Mouse (Mus musculus): ENCODE results near the gene Rfx8. TPM values are rescaled to one million over a fixed set of nuclear protein-coding genes. Genes with fewer than 3 reads are reported as not detected.

Rfx8 gene
- total and polyA plus RNA-seq, 3 experiments: not detected

GRCm38 (mm10) chr1:39672362-39673105, 48.3 kb downstream of the Rfx8 start:
- H3K79me2 ChIP-seq (replicated peaks; ENCODE audit: control insufficient read depth, extremely low read depth, insufficient read depth, poor library complexity, severe bottlenecking): no peaks in the 10 kb centered on the region
- H3K4me2 ChIP-seq (ENCODE audit: insufficient read depth, low read depth, poor library complexity, severe bottlenecking): no peak overlapping the region
- H3K36me3 ChIP-seq (replicated peaks in 1 of 2; ENCODE audit: control insufficient read depth in 1 of 2, insufficient read depth in 1 of 2, low read length in 1 of 2): no peaks in the 10 kb centered on the region
- no peaks in the 10 kb centered on the region for H3K27me3 ChIP-seq (replicated peaks)
- no peaks in the 10 kb centered on the region for H3K4me1 ChIP-seq (ENCODE audit: control insufficient read depth in 1 of 2, insufficient read depth in 2 of 2)
- H3K9me3 ChIP-seq (replicated peaks; ENCODE audit: low read length): peaks cover 5% of the 10 kb centered on the region
- dilution Hi-C loops (cut with MboI; ENCODE audit: extremely low pct_ligation_motif_present, extremely low pct_unique_long_range_greater_than_20kb, low sequenced_read_pairs) (no loop called here), in situ Hi-C loops (cut with MboI; ENCODE audit: low pct_ligation_motif_present, low pct_unique_long_range_greater_than_20kb, low sequenced_read_pairs) (no loop called here)
- TF ChIP-seq MAX (IDR thresholded peaks at IDR 0.05; ENCODE audit: low read length) (no peak), HCFC1 (IDR thresholded peaks at IDR 0.05; ENCODE audit: low read depth, low read length) (no peak), JUN (IDR thresholded peaks at IDR 0.05; ENCODE audit: insufficient read depth, low read depth, low read length) (no peak), POLR2A (IDR thresholded peaks at IDR 0.05; ENCODE audit: low read depth, low read length) (no peak), POLR2AphosphoS2 (IDR thresholded peaks at IDR 0.05; ENCODE audit: low read depth, low read length) (no peak), TCF12 (IDR thresholded peaks at IDR 0.05; ENCODE audit: low read depth, low read length) (no peak), MXI1 (IDR thresholded peaks at IDR 0.05; ENCODE audit: low read depth, low read length) (no peak), PAX5 (IDR thresholded peaks at IDR 0.05; ENCODE audit: low read length) (no peak), CHD2 (IDR thresholded peaks at IDR 0.05; ENCODE audit: low read length) (no peak), UBTF (IDR thresholded peaks at IDR 0.05; ENCODE audit: low read depth, low read length) (no peak), SMC3 (IDR thresholded peaks at IDR 0.05; ENCODE audit: low read depth, low read length) (no peak), ZC3H11A (IDR thresholded peaks at IDR 0.05; ENCODE audit: low read depth, low read length) (no peak), ZMIZ1 (IDR thresholded peaks at IDR 0.05; ENCODE audit: low read depth, low read length) (no peak), NELFE (IDR thresholded peaks at IDR 0.05; ENCODE audit: low read depth, low read length) (no peak), ZKSCAN1 (IDR thresholded peaks at IDR 0.05; ENCODE audit: borderline replicate concordance, low read depth, low read length) (no peak), USF2 (conservative IDR thresholded peaks at IDR 0.05; ENCODE audit: low read depth, low read length) (no peak), USF1 (IDR thresholded peaks at IDR 0.05; ENCODE audit: low read depth, low read length) (no peak), GABPA (IDR thresholded peaks at IDR 0.05; ENCODE audit: insufficient replicate concordance, low read depth, low read length) (no peak)
- DNase-seq (ENCODE audit: extremely low read depth): no peak
- H3K4me3 ChIP-seq (replicated peaks in 1 of 3; ENCODE audit: low read depth in 2 of 3, low read length in 2 of 3, poor library complexity in 1 of 3): no peak overlapping the region
- no peak overlapping the region for H3K9ac ChIP-seq (ENCODE audit: insufficient read depth, low read depth)
- no peak overlapping the region for H3K27ac ChIP-seq (ENCODE audit: insufficient read depth, low read depth)

- dilution Hi-C loops (cut with MboI; ENCODE audit: extremely low pct_ligation_motif_present, extremely low pct_unique_long_range_greater_than_20kb, low sequenced_read_pairs): no loop called here
Observed at GRCm38 (mm10) chr1:39670211-39670935, 50.4 kb downstream of the Rfx8 start.

More at GRCm38 (mm10) chr1:39670211-39670935, 50.4 kb downstream of the Rfx8 start:
- Histone ChIP-seq H3K79me2 (replicated peaks; ENCODE audit: control insufficient read depth, extremely low read depth, insufficient read depth, poor library complexity, severe bottlenecking) (no peaks in the 10 kb centered on the region), H3K9ac (ENCODE audit: insufficient read depth, low read depth) (no peak overlapping the region), H3K4me3 (replicated peaks in 1 of 3; ENCODE audit: low read depth in 2 of 3, low read length in 2 of 3, poor library complexity in 1 of 3) (no peak overlapping the region), H3K4me2 (ENCODE audit: insufficient read depth, low read depth, poor library complexity, severe bottlenecking) (no peak overlapping the region), H3K27me3 (replicated peaks) (no peaks in the 10 kb centered on the region), H3K4me1 (ENCODE audit: control insufficient read depth in 1 of 2, insufficient read depth in 2 of 2) (no peaks in the 10 kb centered on the region), H3K36me3 (replicated peaks in 1 of 2; ENCODE audit: control insufficient read depth in 1 of 2, insufficient read depth in 1 of 2, low read length in 1 of 2) (no peaks in the 10 kb centered on the region), H3K9me3 (replicated peaks; ENCODE audit: low read length) (peaks cover 5% of the 10 kb centered on the region), H3K27ac (ENCODE audit: insufficient read depth, low read depth) (no peak overlapping the region)
- TF ChIP-seq ETS1 (conservative IDR thresholded peaks at IDR 0.05; ENCODE audit: low read depth, low read length): no peak
- no peak for TF ChIP-seq USF1 (IDR thresholded peaks at IDR 0.05; ENCODE audit: low read depth, low read length)
- no peak for TF ChIP-seq MAX (IDR thresholded peaks at IDR 0.05; ENCODE audit: low read length)
- no peak for TF ChIP-seq KAT2A (IDR thresholded peaks at IDR 0.05; ENCODE audit: insufficient replicate concordance, low read length)
- TF ChIP-seq PAX5 (IDR thresholded peaks at IDR 0.05; ENCODE audit: low read length): no peak
- no peak for TF ChIP-seq ZNF384 (IDR thresholded peaks at IDR 0.05; ENCODE audit: low read depth, low read length)
- no peak for TF ChIP-seq MAZ (IDR thresholded peaks at IDR 0.05; ENCODE audit: low read depth, low read length)
- TF ChIP-seq SIN3A (IDR thresholded peaks at IDR 0.05; ENCODE audit: low read length): no peak
- no peak for TF ChIP-seq NRF1 (IDR thresholded peaks at IDR 0.05; ENCODE audit: low read depth, low read length)
- TF ChIP-seq GABPA (IDR thresholded peaks at IDR 0.05; ENCODE audit: insufficient replicate concordance, low read depth, low read length): no peak
- TF ChIP-seq E2F4 (IDR thresholded peaks at IDR 0.05; ENCODE audit: insufficient replicate concordance, low read depth, low read length): no peak
- TF ChIP-seq POLR2A (IDR thresholded peaks at IDR 0.05; ENCODE audit: low read depth, low read length): no peak
- TF ChIP-seq POLR2AphosphoS2 (IDR thresholded peaks at IDR 0.05; ENCODE audit: low read depth, low read length): no peak
- no peak for DNase-seq (ENCODE audit: extremely low read depth)
- in situ Hi-C loops (cut with MboI; ENCODE audit: low pct_ligation_motif_present, low pct_unique_long_range_greater_than_20kb, low sequenced_read_pairs): no loop called here
